Mouse (Mus musculus) adrenal gland, postnatal 36 days (tissue): ENCODE measurements at regions not wholly inside any gene's neighbourhood (a gene's known extent, or its start where the extent isn't known, plus 50 kb on each side); places are given as distances from the start of the nearest gene placed in this dataset.

Source experiments
- DNase-seq, 2 experiments: peaks; one replicate each; pipeline ENCODE4 v3.0.0; 2021; ENCODE audit warnings: mixed read lengths in 1 of 2

DNA sequence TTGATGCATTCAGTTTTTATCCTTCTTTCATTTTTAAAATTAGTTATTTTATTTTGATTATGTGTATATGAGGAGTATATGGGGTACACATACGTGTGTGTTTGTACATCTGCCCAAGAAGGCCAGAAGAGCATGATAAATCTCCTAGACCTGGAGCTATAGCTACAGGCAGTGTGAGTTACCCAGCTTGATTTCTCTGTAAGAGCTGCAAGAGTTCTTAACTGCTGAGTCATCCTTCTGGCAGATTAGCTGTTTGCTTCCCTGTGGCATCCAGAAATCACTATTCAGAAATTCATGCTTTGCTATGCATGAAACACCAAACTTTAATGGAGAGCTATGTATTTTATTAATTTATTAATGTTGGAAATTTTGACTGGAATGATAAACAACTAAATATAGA lies 466.3 kb upstream of the Zwint start:
- peak; percentile 1 to 8 for DNase-seq

DNA sequence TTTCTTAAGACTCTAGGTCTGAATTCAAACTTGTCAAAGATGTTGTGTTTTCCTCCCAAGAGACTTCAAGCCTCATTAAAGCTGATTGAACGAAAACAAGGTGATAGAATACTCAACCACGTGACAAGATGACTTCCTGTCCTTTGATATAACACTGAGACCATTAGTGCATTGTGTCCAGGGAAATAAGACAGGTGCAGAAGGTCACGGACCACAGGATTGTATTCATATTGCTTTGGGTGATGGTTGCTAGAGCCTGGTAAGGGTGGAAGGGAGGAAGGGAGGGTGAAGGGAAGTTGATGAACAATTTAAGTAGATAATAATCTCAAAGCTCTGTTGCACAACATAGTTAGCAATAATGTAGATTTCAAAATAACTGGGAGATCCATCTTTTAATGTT lies 436.8 kb upstream of the Zwint start:
- no peak for DNase-seq

DNA sequence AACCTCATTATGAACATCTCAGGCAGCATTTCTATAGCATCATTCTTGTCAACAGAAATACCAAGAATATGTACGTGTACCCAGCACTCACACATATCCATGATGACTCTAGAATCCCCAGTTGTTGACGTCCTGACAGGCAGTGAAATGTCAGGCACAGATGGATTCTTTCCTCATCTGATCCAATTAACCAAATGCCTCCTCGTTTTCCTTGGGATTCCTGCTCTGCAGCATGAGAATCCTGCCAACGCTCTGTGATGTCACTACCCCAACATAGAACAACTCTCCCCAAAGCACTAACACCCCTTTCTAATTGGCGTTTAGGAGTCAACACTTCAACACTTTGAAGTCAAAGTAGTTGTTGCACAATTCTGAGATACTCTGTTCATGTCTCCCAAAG lies 433.5 kb upstream of the Zwint start:
- DNase-seq: no peak

DNA sequence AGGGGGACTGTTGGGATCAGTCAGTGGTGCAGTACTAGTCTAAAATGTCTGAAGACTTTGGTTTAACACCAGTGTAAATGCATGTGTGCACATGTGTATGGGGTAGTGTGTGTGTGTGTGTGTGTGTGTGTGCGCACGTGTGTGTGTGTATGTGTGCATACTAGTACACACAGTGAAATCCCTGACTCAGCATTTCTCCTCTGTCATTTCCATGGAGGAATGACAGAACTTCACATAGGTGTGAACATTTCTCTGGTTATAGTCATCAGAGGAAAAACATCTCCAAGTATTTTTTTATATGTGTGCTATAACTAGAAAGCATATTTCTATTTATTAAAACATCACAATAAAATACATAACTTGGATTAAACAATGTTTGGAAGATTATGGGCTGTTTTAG lies 432.1 kb upstream of the Zwint start:
- DNase-seq: no peak

DNA sequence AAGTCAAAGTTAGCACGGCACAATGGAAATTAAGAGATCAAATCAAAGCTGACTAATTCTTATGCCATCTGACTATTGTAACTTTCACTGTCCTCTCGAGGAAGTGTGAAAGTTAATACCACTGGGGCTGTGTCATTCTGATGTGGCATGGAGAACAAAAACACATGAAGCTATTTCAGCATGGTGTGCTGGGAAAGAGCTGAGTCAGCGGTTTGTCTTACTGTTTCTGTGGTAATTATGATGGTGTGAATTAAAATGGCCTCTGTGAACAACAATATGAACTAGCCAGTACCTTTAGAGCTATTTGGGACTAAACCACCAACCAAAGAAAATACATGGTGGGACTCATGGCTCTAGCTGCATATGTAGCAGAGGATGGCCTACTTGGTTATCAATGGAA lies 429.6 kb upstream of the Zwint start:
- no peak for DNase-seq

DNA sequence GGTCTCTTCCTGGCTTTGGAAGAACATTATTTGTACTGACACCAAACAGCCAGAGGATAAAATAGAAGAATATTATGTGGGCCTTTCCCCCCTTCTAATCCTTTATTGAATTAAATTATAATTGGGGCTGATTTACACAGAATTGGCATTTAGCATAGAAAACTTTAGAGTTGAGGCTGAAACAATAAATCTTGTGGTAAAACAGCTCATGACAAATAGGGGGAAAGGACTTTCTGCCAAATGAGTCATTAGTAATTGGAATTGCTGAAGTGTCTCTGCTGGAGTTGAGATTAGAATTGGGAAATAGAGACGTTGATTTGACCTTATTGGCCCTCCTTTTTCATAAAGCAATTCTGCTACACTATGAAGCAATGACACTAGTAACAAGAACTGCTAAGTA lies 410.5 kb upstream of the Zwint start:
- no peak for DNase-seq
